Mouse (Mus musculus): ENCODE measurements at regions not wholly inside any gene's neighbourhood (a gene's known extent, or its start where the extent isn't known, plus 50 kb on each side); places are given as distances from the start of the nearest gene placed in this dataset.

DNA sequence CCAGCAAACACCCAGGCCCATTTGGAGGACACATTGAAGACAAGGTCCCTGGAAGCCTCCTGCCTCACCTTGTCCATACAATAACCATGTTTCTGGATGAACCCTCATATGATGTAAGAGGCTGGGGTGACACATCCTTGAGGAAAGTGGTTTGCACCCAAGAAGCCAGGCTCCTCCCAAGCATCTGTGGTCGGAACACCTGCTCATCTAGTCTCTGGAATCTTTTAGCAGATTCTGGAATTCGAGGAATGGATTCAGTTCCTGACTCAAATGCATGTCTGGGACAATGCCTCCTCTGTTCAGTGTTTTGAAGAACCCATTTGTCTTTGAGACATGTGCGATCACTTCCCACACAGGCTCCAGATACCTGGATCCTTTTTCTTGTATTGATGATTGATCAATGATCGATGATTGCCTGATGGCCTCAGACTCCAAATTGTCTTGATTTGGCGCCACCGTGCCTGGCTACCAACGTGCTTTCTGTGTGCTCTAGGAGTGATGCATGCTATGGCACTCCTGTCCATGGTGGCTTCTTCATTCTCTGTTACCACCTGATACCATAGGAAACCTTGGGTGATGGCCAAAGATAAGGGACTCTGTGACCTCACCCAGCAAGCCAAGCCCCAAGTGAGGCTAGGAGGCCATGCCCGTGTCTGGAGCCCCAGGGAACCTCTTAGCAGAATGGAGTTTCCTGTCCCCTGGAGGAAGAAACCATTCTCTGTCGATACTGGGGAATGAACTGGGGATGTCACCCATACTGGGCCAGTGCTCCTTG lies 126.7 kb downstream of the Mn1 start:
- DNase-seq (ENCODE audit: low spot score in 2 of 2), result no peak

DNA sequence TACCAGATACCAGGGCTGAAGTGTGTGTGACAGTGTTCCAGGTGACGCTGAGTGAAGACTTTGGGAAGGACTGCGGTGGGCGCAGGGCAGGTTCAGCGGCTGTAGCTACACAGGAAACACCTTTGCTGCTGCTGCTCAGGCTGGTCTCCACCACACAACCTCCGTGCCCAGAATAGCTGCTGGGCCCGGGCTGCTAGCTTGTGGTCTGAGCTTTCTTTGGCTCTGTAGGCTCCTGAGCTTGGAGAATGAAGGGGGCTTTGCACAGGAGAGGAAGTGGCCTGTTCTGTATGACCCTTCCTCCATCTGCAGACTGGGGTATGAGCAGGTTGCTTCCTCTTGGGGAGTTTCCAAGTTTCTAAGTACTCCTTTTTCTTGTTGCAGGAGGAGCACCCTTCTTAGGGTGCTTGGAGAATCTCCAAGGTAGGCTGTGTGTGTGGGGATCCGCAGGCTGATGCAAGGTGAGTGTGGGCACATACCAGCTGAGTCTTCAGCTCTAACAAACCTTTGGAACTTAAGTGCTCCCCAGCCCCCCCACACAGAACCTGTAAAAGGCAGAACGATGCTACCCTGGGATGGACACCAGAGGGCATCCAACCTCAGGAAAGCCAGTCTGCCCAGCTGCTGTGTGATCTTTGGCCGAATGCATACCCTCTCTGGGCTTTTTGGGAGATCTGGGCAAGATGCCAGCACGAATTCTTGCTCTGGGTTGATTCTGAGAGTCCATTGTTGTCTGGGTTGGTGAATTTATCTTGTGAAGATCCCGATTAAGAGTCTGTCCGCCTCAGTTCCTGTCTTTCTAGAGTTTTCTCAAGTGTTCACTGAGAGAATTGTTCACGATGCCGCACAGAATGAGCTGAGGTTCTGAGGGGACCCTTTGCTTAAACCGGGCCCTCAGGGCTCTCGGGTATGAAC lies 136.6 kb downstream of the Mn1 start:
- peak; percentile 20 to 29 for DNase-seq (ENCODE audit: low spot score in 2 of 2)

GRCm38 (mm10) chr5:111554551-111555311 lies 137.6 kb downstream of the Mn1 start:
- DNase-seq (ENCODE audit: low spot score in 2 of 2), result no peak

- no peak for DNase-seq (ENCODE audit: low spot score in 2 of 2)
These were observed 138.3 kb downstream of the Mn1 start for GRCm38 (mm10) chr5:111555312-111555957.

GRCm38 (mm10) chr5:111555981-111556380 lies 138.8 kb downstream of the Mn1 start:
- no peak for DNase-seq (ENCODE audit: low spot score in 2 of 2)

GRCm38 (mm10) chr5:111560432-111560831 lies 143.3 kb downstream of the Mn1 start:
- DNase-seq (ENCODE audit: low spot score in 2 of 2), result no peak

- DNase-seq (ENCODE audit: low spot score in 2 of 2), result peak; percentile 24 to 26
These were observed 144.1 kb downstream of the Mn1 start for GRCm38 (mm10) chr5:111561301-111561700.

DNA sequence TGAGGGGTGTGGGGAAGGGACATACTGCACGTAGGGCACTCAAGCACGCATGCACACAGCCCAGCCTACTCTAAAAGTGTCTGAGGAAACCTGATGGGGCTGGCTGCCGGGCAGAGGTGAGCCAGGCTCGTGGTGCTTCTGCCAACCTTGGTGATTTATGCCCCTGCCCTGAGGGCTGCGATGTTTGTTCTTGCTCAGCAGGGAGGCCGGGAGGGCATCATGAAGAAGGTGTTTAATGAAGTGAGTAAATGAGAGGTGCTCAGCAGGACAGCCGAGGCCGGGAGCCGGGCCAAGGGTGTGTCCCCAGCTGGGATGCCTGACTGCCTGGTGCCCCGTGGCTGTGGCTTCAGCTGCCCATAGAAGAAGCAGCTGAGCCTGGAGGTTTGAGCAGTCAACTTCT lies 153.7 kb downstream of the Mn1 start:
- no peak for DNase-seq (ENCODE audit: low spot score in 2 of 2)

- no peak for DNase-seq (ENCODE audit: low spot score in 2 of 2)
These were observed 156.2 kb downstream of the Mn1 start for GRCm38 (mm10) chr5:111573265-111573873.

DNA sequence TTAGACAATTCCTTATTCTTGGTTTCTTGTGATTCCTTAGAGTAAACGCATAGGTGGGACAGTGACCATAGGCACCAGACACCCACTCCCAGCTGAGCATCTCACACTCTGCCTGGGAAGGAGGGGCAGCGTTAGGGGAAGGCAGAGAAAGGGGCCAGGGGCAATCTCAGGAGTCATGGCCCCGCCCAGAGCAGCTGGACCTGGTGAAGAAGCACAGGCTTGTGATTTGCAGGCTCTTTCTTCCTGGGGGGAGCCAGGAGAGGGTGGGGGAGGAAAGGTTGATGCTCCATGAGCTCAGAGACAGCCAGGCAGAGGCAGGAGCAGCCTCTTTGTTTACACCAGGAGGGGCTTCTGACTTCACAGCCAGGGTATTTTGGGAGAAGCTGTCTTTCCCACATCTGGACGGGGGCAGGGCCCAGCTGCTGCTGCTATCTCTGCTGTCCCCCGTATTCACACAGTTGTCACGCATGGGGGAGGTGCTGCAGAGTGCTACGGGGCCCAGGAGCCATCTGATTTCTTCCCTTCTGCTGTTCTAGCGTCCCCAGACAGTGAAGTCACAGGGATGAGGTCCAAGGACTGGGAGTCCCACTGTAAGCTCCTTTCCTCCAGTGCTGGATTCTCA lies 157.2 kb downstream of the Mn1 start:
- no peak for DNase-seq (ENCODE audit: low spot score in 2 of 2)

DNA sequence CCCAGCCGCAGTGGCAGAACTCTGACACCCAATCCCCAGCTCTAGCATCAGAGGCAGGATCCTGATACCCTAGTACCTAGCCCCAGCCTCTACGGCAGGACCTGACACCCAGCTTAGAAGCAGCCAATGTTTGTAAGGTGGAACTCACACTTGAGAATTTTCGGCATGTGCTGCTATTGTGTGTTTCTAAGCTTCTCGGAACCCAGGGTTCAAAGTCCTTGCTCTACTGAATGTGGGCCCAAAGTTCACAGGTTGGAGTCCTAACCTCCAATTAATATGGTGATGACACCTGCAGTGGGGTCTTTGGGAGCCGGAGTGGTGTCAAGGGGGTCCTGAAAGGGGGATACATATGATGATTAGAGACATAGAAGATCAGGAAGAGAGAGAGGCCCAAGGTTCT lies 158.2 kb downstream of the Mn1 start:
- DNase-seq (ENCODE audit: low spot score in 2 of 2), result no peak

DNA sequence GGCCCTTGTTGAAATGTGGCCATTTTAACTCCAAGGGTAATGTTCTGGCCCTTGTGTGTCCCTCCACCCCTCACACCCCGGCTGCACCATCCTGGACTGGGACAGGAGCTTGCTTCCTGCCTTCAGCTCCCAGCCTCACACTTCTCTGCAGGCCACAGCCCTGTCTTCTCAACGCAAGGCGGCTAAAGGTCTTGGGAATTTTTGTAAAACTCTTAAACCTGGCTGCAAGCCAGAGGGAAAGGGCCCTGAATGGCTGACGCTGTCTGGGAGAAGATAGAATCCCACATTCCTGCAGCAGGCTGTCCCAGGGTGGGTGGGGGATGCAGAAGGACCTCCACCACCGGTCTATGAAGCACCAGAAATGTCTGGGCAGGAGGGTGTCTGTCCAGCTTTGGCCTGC lies 156.3 kb upstream of the Gm26897 start:
- no peak for DNase-seq (ENCODE audit: low spot score in 2 of 2)

GRCm38 (mm10) chr5:111578088-111578487 lies 155.6 kb upstream of the Gm26897 start:
- no peak for DNase-seq (ENCODE audit: low spot score in 2 of 2)

DNA sequence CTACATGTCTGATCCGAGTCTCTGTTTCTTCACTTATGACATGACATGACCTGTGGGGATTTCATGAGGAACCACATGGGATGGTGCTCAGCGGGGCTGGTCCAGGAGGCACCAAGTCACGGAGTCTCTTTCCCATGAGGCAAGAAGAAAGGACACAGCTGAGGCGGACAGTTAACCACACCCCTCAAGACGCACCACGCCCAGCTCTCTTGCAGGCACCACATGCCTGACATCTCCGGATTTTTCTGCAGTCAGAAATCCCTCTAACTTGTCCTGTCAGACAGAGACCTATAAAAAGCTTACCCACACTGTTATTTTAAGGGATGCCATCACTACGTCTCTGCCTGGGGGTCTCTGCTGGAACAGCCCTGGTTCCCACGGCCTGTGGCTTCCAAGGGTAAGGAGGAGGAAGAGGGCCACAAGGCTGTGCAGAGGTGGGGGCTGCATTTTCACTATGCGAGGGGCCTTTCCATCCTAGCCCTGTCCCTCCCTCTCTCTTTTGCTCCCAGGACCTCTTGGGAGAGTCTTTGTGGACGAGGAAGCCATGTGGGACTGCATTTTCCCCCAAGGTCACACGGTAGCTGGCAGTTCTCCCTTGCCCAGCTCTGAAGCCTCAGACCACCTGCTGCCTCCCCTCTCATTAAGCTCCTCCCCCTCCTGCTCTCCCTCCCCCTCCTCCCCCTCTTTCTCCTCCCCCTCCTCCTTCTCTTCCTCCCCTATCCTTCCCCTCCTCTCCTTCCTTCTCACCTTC lies 154.6 kb upstream of the Gm26897 start:
- no peak for DNase-seq (ENCODE audit: low spot score in 2 of 2)

DNA sequence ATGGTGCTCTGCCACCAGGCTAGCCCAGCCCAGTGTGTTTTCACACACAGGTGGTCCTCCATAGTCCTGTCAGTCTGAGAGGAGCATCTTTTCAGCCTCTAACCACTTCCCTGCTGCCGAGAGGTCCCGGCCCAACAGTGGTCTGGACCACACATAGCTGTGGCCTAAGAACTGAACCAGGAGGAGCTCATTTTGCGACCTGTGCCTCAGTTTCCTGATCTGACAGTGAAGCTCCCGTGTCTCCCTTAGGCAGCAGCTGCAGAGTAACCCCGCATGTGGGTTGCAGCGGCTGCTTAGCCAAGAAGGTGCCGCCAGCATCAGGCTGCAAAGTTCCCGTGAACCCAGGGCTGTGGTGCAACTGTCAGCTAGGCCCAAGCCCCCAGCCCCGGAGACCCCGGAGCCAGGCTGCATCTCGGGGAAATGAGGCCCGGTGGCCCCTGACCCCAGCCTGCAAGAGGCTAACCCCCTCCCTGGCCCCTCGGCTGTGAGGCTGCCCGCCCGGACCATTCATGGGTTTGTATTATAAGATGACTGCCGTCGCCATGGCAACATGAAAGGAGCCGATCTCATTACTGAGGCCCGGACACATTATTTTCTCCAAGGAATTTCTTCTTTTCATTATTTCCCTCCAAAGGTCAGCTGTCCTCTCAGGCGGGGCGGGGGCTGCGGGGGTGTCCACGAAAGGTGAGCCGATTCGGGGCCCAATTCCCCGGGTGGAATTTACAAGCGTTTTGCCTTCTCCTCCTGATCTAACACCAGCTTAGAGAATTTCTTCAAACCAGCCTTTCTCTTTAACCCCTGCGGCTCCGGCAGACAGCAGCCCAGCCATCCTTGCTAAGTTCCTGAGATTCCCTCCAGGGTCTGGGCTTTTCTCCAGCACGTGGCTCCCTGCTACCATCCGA lies 152.6 kb upstream of the Gm26897 start:
- no peak for DNase-seq (ENCODE audit: low spot score in 2 of 2)

- DNase-seq (ENCODE audit: low spot score in 2 of 2), result no peak
These were observed 151.7 kb upstream of the Gm26897 start for GRCm38 (mm10) chr5:111582004-111582403.

DNA sequence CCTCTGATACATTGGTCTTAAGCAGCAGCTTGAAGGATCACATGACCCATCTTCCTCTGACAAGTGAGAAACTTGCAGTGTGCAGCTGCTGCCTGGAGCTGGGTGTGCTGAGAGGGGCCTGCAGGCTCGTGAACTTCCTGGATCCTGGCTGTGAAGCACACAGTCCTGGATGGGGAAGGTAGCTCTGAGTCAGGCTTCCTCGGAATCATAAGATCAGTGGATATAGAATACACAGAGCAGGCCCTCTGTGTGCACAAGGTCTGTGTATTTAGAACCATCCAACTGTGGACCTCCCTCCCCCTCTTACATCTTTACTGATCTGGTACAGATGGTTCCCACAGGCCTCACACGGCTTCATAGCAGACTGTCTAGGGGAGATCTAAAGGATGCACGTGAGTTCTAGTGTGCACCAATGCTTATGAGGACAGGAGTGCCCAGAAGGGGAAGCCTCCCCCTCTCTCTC lies 143.1 kb upstream of the Gm26897 start:
- DNase-seq (ENCODE audit: low spot score in 2 of 2), result peak; percentile 51 to 52

DNA sequence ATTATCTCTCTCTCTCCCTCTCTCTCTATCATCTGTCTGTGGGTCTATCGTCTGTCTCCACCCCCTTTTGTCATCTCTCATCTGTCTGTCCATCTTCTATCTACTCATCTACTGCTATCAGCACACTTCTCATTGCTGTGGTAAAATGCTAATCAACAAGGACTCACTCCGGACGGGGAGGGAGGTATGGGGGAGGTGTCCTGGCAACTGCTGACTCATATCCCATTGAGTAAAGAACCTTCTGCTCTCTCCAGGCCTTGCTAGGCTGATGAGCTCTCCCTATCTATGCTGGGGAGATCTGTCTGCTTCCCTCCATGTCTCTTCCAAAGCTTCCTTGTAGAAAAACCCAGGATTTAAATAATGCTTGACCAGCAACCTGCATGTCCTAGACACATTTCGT lies 140.9 kb upstream of the Gm26897 start:
- DNase-seq (ENCODE audit: low spot score in 2 of 2), result no peak

DNA sequence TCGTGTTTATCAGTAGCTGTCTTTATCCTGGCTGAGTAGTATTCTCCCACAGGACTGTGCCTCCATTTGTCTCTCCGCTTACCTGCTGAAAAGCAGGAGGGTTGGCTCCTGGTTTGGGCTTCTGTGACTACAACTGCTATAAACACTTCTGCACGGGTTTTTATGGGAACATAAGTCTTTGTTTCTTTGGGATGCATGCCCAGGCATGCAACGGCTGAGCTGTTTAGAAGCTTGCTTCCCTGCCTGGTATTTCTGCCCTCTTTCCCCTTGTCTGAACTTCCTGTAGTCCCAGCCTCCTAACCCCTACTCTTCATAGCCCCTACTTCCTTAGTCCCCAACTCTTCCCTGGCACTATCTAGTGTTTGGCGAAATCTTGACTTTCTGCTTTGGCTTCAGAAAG lies 139.6 kb upstream of the Gm26897 start:
- no peak for DNase-seq (ENCODE audit: low spot score in 2 of 2)

Measured in thymus, postnatal 10 days (tissue).